Mouse (Mus musculus) midbrain, embryonic 12.5 days (tissue): ENCODE measurements around the gene Tmem240. TPM values are rescaled to one million over a fixed set of nuclear protein-coding genes. Genes with fewer than 3 reads are reported as not detected.
"Not testable (repeated sequence)": the region's sequence is repeated elsewhere in the genome, so short reads cannot be mapped to it uniquely, and the experiment has no call there.

Source experiments
- ATAC-seq: fragments of 200-750 bp; cut with Nextera tagmentation; 2 replicates; pipeline ENCODE4 v1.8.0; 2017; ENCODE audit warnings: low read depth, moderate TSS enrichment, moderate library complexity; ENCODE audit not compliant: low FRiP score
- H3K27ac ChIP-seq: fragments of 300-500 bp; sonication (generic); replicated peaks from 2 replicates; pipeline ENCODE4 v1.5.1; 2016; ENCODE audit warnings: mild to moderate bottlenecking
- H3K27me3 ChIP-seq: fragments of 300-500 bp; sonication (generic); 2 replicates; pipeline ENCODE4 v1.6.1; 2016; ENCODE audit warnings: mild to moderate bottlenecking
- H3K36me3 ChIP-seq: fragments of 300-500 bp; sonication (generic); 2 replicates; pipeline ENCODE4 v1.6.1; 2016
- H3K4me1 ChIP-seq: fragments of 300-500 bp; sonication (generic); 2 replicates; pipeline ENCODE4 v1.6.1; 2016
- H3K4me2 ChIP-seq: fragments of 300-500 bp; sonication (generic); replicated peaks from 2 replicates; pipeline ENCODE4 v1.6.1; 2016; ENCODE audit warnings: mild to moderate bottlenecking, moderate library complexity
- H3K4me3 ChIP-seq: fragments of 300-500 bp; sonication (generic); 2 replicates; pipeline ENCODE4 v1.5.1; 2016; ENCODE audit warnings: mild to moderate bottlenecking
- H3K9ac ChIP-seq: fragments of 300-500 bp; sonication (generic); replicated peaks from 2 replicates; pipeline ENCODE4 v1.6.1; 2016; ENCODE audit warnings: mild to moderate bottlenecking, moderate library complexity
- H3K9me3 ChIP-seq: fragments of 300-500 bp; sonication (generic); 2 replicates; pipeline ENCODE4 v1.6.1; 2016; ENCODE audit warnings: mild to moderate bottlenecking
- WGBS: fragments of 180-500 bp; shearing (Covaris S2); methylation state at CpG from one replicate; pipeline ENCODE4 v1.1.7; 2016; 5-methylcytosine and 5-hydroxymethylcytosine counted together
- microRNA-seq: library from miRNA; unstranded; fragments of <30 nt; microRNA quantifications from one replicate; pipeline ENCODE4, GENCODE M21; 2017
- polyA plus RNA-seq: library from polyadenylated mRNA; unstranded; fragments of >200 nt; fragmentation: Nextera tagmentation; extraction: Ambion mirVana; gene quantifications from 2 replicates; pipeline ENCODE4 v1.2.1, GENCODE M21; 2016

Tmem240 gene
- polyA plus RNA-seq, 1 experiment from 2014 or later: 4.7 TPM

DNA sequence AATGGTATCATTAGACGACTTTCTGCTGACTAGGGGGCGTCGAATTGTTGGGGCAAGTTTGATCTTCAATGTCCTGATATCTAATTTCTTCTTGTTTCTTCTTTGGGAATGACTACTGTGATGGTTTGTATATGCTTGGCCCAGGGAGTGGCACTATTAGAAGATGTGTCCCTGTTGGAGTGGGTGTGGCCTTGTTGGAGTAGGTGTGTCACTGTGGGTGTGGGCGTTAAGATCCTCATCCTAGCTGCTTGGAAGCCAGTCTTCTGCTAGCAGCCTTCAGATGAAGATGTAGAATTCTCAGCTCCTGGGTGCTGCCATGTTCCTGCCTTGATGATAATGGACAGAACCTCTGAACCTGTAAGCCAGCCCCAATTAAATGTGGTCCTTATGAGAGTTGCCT is 54.2 kb downstream of the Tmem240 start:
- H3K9ac ChIP-seq, H3K36me3 ChIP-seq, H3K4me1 ChIP-seq, H3K4me2 ChIP-seq, H3K27ac ChIP-seq, ATAC-seq, H3K4me3 ChIP-seq, H3K9me3 ChIP-seq: not testable (repeated sequence)
- WGBS: 81% methylated on average over 4 of the region's 4 CpGs
- peaks cover 27% of the 10 kb centered on the region for H3K27me3 ChIP-seq

GRCm38 (mm10) chr4:155790021-155790489 is 55.5 kb downstream of the Tmem240 start, which contains the start of gene Ankrd65:
TSS of gene Ankrd65 (plus strand) at chr4:155790439.
- H3K9ac ChIP-seq: no peak within 1 kb of the TSS
- no peak within 1 kb of the TSS for H3K27ac ChIP-seq
- H3K36me3 ChIP-seq: no peaks in the 10 kb centered on the region
- 0 out of 2 replicates have a peak, but pooled peaks cover under 1% of the 10 kb centered on the region for H3K4me1 ChIP-seq
- H3K4me2 ChIP-seq: no peak within 1 kb of the TSS
- no peaks in the 10 kb centered on the region for H3K9me3 ChIP-seq
- ATAC-seq: no peak
- H3K4me3 ChIP-seq: no peak within 1 kb of the TSS
- H3K27me3 ChIP-seq: peaks cover 27% of the 10 kb centered on the region
- 75% methylated on average over 3 of the region's 3 CpGs for WGBS

Small RNA genes lying within 50 kb of the gene (microRNA-seq; reads per million reads assigned to microRNA genes)
- not detected for gene Gm27743

Other genes starting within 250 kb of the Tmem240 start
- 751 and 797 TPM in 2 replicates for gene Gnb1, start 243.4 kb upstream of the Tmem240 start, polyA plus RNA-seq
- gene Nadk, start 172.4 kb upstream of the Tmem240 start, polyA plus RNA-seq: 92.5 and 96.6 TPM in 2 replicates
- 15.4 and 17.1 TPM in 2 replicates for gene Slc35e2, start 133.4 kb upstream of the Tmem240 start, polyA plus RNA-seq
- 84.0 and 84.9 TPM in 2 replicates for gene Cdk11b, start 109.9 kb upstream of the Tmem240 start, polyA plus RNA-seq
- gene Gm10563, start 89.4 kb upstream of the Tmem240 start, polyA plus RNA-seq: not detected in 2 replicates
- 4.4 and 5.7 TPM in 2 replicates for gene Mmp23, start 81.4 kb upstream of the Tmem240 start, polyA plus RNA-seq
- gene Mib2, start 65.6 kb upstream of the Tmem240 start, polyA plus RNA-seq: 32.7 and 35.0 TPM in 2 replicates
- gene Fndc10, start 40.5 kb upstream of the Tmem240 start, polyA plus RNA-seq: 5.7 and 7.0 TPM in 2 replicates
- 140 TPM in 2 replicates for gene Ssu72, start 30.0 kb upstream of the Tmem240 start, polyA plus RNA-seq
- 87.1 and 97.3 TPM in 2 replicates for gene Atad3a, start 26.3 kb downstream of the Tmem240 start, polyA plus RNA-seq
- gene Vwa1, start 39.9 kb downstream of the Tmem240 start, polyA plus RNA-seq: 13.9 and 14.6 TPM in 2 replicates
- 0.38 and 0.63 TPM in 2 replicates for gene Tmem88b, start 51.1 kb downstream of the Tmem240 start, polyA plus RNA-seq
- gene Ankrd65, start 55.6 kb downstream of the Tmem240 start, polyA plus RNA-seq: not detected in 2 replicates
- 207 and 220 TPM in 2 replicates for gene Mrpl20, start 68.1 kb downstream of the Tmem240 start, polyA plus RNA-seq
- gene Ccnl2, start 77.7 kb downstream of the Tmem240 start, polyA plus RNA-seq: 206 and 218 TPM in 2 replicates
- 130 and 136 TPM in 2 replicates for gene Aurkaip1, start 96.5 kb downstream of the Tmem240 start, polyA plus RNA-seq
- gene Mxra8, start 104.9 kb downstream of the Tmem240 start, polyA plus RNA-seq: 31.9 and 36.0 TPM in 2 replicates
- 8.4 and 9.8 TPM in 2 replicates for gene Dvl1, start 112.6 kb downstream of the Tmem240 start, polyA plus RNA-seq
- gene Tas1r3, start 128.6 kb downstream of the Tmem240 start, polyA plus RNA-seq: 0.51 and 0.57 TPM in 2 replicates
- gene Cptp, start 134.6 kb downstream of the Tmem240 start, polyA plus RNA-seq: 21.7 and 23.5 TPM in 2 replicates
- gene Ints11, start 134.7 kb downstream of the Tmem240 start, polyA plus RNA-seq: 88.3 and 95.4 TPM in 2 replicates
- 47.7 and 51.9 TPM in 2 replicates for gene Pusl1, start 157.0 kb downstream of the Tmem240 start, polyA plus RNA-seq
- 54.6 and 61.2 TPM in 2 replicates for gene Acap3, start 157.0 kb downstream of the Tmem240 start, polyA plus RNA-seq
- gene Ube2j2, start 209.0 kb downstream of the Tmem240 start, polyA plus RNA-seq: 159 and 161 TPM in 2 replicates
- 16.0 and 18.1 TPM in 2 replicates for gene C1qtnf12, start 227.5 kb downstream of the Tmem240 start, polyA plus RNA-seq